Mouse (Mus musculus) myocyte (in vitro differentiated cells): ENCODE measurements around the gene Gm49450.

Experiments used
- REST ChIP-seq: IDR thresholded peaks from one replicate; pipeline ENCODE4 v1.6.1; 2011; ENCODE audit warnings: mild to moderate bottlenecking, control low read depth, moderate library complexity; ENCODE audit not compliant: insufficient read depth, insufficient read length
- USF1 ChIP-seq: IDR thresholded peaks from one replicate; pipeline ENCODE4 v1.6.1; 2011; ENCODE audit warnings: low read depth, mild to moderate bottlenecking, control low read depth, moderate library complexity

DNA sequence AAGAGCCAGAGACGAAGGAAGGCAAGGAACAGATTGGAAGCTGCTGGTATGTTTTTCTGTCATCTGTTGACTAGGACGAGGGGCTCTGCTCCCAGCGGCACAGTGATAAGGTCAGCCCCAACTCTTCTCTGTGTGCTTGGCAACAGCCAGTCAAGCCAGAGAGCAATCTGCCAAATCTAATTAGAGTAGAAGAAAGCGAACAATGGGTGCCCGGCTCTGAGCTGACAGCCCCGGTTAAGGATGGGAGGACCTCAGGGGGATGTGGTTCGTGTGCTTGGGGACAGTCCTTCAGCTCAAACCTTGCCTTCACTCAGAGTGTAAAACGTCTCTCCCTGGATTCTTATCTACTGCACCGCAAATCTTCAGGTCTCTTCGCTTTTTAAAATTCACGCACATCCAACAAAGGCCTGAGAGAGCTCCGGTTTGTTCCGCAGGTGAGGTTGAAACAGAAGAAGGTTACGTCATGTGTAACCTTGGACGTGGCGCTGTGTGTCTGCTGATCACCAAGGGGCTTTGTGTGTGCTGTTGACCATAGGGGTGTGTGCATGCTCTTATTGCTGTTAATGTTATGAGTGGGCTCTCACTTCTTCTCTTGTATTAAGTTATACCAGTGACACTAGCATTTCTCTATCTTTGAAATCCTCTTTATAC is 30.2 kb upstream of the Gm49450 start:
- TF ChIP-seq REST (no peak), USF1 (no peak)
